Mouse (Mus musculus): ENCODE measurements around the gene Slc22a16.

Slc22a16 gene

DNA sequence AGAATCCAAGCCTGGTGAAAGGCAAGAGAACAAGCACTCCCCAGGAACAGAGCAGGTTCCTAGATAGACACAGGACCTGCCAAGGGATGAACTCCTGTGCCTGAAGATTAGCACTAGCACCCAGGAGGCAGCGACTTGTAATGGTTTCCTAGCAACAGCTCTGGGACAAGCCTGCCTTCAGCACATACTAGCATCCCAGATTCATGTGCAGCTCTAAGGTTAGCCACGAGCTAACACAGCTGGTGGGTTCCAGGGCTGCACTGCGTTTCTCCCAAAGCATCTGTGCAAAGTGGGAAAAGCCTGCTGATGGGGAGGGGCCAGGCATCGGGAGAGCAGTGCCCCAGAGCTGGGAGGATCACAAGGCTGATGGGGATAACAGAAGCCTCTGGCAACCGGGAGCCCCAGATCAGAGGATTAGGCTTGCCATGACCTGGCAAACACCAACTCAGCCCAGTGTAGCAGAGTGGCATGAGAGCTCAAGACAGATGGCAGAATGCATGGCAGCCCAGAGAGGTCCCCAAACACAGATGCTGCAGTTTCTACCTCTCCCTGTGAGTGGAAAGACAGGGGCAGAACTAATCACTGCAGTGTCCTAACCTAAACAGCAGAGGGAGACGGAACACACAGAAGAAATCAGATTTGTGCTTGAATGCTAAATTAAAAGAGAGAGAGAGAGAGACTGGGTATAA is 34.7 kb downstream of the Slc22a16 start:
- DNase-seq (ENCODE audit: extremely low read depth, low read depth), result no peak

DNA sequence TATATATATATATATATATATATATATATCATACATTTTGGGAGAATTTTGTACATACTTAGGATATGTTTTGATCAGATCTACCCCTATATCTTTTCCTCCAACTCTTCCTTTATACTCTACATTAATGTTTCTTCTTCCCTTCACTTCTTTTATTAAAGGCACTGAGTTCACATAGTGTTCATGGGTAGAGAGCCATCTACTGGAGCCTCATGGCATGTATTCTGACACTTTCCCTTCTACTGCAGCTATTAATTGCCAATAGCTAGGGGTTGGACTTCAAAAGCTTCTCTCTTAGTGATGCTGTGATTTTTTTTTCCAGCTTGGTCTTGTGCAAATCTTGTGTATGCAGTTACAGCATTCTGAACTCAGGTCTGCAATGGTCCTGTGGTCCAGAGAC is 47.8 kb downstream of the Slc22a16 start:
- no peak for DNase-seq (ENCODE audit: extremely low read depth, low read depth)

DNA sequence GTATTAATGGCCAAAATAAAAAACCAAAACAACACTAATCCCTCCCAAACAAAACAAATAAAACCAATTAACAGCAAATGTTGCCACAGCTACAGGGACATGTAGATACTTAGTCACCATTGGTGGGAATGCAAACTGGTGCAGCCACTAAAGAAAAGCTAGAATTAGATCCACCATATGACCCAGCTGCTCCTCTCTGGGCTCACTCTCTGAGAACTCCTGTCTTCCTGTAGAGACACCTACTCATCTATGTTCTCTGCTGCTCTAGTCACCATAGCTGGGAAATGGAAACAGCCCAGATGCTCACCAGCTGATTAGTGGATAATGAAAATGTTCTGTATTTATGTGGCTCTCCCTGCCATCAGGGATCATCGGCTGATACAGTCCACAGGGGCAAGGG is 49.6 kb downstream of the Slc22a16 start:
- DNase-seq (ENCODE audit: extremely low read depth, low read depth), result no peak

DNA sequence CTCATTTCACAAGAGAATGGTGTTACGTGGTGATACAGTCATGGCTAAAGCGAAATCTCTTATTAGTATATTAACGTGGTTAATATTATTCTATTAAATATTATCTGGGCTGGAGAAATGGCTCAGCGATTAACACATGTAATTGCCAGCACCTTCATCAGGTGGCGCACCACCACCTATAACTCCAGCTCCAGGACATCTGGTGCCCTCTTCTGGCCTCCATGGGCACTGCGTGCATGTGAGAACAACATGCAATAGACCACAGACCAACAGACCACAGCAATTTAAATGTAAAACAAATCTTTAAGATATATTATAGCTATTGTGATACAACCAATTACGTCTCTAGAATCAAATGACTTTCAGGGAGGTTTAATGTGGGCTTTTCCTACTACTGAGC is 59.0 kb downstream of the Slc22a16 start:
- peak; percentile 43 for DNase-seq (ENCODE audit: extremely low read depth, low read depth)

DNA sequence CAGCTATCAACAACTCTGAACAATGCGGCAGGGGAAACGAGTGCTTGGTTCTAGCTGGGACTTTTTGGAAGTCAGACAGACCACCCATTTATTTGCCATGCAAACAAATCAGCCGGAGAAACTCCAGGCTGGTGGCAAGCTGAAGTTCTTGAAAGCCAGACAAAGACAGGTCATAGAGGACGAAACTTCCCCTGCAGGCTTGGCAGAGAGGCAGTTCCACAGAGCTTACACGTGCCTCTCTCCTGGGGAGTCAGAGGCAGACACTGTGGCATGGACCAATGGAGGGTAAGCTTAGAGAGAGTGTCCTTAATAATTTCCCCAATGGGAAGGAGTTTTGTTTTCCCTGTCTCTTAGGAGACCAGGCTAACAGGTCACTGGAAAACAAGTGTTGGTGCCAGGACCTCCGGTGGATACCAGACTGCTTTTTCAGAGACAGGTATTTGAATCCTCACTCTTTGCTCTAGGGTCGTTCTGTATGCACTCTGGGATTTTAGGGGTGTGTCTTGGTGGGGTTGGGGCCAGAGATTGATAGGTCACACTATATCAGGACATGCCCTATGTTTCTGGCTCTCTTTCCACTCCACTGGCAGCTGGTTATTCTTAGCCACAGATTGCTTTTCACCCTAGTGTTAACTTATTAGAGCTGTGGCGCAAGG is 59.6 kb downstream of the Slc22a16 start, which contains the start of gene Ddo:
Gene Ddo, plus strand, starts transcription at position 356 of the 656 bp plus-strand sequence.
- DNase-seq (ENCODE audit: extremely low read depth, low read depth), result no peak

DNA sequence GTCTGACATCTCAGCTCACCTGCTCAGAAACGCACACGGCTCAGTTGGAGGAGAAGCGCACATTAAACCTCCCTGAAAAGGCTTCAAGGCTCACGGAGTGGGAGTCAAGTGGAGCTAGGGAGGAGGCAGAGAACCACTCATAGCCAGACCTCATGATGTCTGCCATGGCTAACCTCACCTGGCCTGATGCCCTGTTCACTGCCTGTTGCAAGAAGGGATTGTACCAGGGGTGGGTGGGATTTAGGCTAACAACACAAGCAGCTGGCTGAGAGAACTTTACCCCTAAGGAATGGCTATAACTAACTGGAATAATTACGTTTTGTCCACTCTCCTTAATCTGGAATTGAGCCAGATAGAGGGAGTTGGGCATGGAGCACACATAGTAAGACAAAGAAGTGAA is 60.3 kb downstream of the Slc22a16 start:
- DNase-seq (ENCODE audit: extremely low read depth, low read depth), result no peak

DNA sequence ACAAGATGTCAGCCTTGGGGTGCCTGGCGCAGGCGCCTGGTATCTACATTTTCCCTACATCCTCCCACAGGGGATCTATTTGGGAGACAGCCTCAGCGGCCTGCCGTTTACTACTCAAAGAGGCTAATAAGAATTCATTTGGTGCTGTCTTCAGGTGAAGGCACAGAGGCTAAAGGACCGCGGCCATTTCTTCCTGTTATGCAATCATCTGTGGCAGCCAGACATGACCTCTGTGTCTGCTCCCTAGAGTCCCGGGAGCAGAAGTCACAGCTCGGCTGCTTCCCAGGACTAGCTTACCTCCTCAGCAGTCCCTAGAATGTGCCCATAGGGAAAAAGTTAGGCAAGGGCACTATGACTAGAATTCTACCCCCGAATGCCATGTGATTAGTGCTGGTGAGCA is 60.8 kb downstream of the Slc22a16 start:
- no peak for DNase-seq (ENCODE audit: extremely low read depth, low read depth)

DNA sequence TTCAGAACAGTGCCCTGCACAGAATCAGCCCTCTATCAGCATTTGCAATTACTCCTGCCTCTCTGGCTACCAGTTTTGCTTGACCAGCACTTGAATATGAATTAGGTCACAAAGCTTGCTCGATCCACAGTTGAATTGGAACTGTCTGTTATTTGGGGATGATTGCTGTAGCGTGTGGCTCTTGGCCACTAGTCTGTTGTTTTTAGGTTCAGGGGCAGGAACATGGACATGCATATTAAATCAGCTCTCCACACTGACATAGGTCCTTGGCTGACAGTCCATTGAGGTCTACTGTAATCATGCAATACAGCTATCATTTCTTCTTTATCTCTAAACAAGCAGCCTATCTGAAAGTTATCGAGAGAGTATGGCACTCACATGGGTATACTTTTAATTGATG is 62.0 kb downstream of the Slc22a16 start:
- DNase-seq (ENCODE audit: extremely low read depth, low read depth), result no peak

DNA sequence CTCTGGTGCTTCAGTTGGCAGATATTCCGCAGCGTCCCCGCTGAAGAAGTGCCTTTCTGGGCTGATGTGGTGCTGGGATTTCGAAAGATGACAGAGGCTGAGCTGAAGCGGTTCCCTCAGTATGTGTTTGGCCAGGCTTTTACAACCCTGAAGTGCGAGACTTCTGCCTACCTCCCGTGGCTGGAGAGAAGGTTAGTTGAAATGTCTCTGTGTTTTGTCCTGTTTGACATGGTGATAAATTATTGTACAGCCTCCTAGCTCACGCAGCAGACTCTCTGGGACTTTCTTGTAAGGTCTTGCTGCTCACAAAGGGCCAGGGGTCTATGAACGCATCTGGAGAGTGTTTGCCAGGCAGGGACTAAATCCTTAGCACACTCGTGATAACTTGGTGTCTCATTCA is 67.2 kb downstream of the Slc22a16 start:
- no peak for DNase-seq (ENCODE audit: extremely low read depth, low read depth)

DNA sequence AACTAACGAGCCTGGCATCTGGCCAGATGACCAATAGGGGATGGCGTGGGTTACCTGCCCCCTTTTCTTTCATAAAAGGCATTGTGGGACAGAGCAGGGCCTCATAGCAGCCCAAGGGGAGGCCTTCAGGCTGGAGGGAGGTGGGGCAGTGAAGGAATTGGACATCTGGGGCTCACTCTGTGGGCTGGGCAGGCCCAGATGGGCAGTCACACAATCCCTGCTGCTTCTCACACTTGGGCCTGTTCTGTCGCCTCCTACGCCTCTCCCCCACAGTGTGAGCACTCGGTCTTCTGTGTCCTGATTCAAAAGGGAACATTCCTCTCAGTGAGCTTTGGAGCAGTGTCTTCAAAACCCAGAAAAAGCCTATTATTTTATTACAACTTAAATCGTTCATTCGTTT is 68.1 kb downstream of the Slc22a16 start:
- no peak for DNase-seq (ENCODE audit: extremely low read depth, low read depth)

DNA sequence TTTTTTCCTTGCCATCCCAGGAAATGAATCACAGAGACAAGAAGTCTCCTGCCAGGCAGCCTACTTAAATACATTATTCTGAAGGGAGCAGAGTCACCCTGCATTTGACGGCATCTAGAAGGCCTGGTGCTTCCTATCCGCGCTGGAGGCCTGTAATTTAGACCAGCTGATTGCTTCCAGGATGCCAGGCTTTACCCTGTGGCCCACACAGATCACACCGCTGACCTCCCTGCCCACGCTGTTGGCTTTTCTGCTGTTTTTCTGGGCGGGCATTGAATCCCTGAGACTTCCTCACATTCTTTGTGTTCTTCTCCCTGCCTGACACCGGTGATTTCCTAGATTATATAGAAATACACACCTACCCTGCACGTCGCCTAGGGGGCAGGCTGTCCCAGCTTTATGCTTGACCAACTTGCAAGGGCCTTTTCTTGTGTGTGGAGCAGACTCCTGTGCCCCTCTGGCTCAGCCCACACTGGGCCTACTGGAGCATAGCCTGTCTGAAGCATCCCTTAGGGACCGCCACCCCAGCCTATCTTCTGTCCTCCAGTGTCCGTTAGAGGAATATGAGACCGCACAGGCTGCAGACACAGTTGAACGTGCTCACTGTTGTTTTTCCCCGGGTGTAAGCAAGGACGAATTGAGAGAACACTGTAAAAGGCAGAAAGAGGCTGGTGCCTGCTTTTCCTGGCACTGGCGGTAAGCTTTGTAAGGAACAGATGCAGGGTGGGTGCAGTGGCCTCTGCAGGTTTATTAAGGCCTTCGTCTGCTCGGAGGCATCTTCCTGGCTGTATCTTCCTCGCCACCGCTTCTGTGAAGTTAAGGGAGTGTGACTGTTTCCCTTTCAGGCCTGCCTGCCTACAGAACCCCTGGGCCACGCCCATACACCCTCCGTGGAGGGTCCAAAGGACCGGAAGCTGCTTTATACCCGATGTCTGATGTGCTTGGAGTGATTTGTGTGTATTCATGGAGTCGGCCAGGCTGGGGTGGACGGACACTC is 69.0 kb downstream of the Slc22a16 start:
- DNase-seq (ENCODE audit: extremely low read depth, low read depth), result no peak

DNA sequence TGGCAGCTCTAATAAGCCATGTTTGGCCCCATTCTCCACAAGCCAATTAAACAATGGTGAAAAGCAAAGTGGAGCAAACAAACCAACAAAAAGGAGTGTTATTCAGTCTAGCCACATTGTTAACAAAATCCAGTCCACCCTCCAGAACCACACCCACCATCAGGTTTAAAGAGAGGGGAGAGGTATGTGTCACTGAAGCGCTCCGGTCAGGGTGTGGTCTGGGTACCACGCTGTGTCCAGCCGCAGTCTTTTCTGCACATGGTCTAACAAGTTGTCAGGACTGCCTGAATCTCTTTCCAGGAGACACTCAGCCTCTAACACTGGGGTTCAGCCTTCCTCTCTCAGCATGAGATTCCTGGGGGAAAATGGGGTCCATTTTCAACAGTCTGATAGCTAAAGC is 70.3 kb downstream of the Slc22a16 start:
- no peak for DNase-seq (ENCODE audit: extremely low read depth, low read depth)

DNA sequence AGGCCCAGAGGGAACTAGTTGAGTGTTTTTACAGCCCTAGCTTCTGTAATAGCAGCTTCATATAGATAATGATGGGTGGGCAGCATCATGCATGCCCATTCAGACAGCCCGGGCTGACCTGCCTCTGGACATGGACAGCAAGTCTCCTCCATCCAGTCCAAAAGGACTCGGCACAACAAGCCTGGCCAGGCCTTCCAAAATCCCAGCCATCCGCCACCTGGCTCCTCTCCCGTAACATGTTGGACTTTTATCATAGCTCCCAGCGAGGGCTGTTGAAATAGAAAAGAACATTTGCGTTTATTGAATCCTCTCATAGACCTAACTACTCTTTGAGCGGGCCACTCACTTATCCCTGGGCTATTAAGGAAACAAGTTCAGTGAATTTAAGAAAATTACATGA is 71.8 kb downstream of the Slc22a16 start:
- no peak for DNase-seq (ENCODE audit: extremely low read depth, low read depth)

DNA sequence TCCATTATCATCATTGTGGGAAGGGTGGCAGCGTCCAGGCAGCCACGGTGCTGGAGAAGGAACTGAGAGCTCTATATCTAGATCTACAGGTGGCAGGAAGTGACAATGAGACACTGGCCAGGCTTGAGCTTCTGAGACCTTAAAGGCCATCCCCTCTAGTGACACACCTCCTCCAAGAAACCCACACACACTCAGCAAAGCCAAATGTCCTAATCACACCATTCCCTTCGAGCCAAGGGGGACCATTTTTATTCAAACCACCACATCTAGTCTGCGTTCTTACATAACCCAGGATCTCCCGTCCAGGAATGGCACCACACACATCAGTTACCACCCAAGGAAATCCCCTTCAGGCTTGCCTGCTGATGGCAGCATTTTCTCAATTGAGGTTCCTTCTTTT is 73.0 kb downstream of the Slc22a16 start:
- DNase-seq (ENCODE audit: extremely low read depth, low read depth), result no peak

DNA sequence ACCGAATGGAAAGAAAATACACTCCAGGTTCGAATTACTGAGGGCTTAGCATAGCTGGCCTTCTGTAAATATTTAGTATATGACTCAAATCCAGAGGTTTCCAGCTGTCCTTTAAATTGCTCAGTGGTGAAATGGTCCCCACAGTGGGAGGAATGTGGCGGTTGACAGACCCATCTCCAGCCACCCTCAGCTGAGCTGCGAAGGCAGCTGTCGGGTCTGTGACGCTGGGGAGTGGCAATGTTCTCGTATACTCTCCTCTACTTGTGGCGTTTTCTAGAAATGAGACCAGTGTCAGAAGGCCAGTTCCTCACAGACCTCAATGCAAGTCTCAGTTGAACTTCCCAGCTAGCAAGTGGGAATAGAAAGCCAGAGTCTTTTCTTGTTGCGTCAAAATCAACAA is 74.3 kb downstream of the Slc22a16 start:
- no peak for DNase-seq (ENCODE audit: extremely low read depth, low read depth)

DNA sequence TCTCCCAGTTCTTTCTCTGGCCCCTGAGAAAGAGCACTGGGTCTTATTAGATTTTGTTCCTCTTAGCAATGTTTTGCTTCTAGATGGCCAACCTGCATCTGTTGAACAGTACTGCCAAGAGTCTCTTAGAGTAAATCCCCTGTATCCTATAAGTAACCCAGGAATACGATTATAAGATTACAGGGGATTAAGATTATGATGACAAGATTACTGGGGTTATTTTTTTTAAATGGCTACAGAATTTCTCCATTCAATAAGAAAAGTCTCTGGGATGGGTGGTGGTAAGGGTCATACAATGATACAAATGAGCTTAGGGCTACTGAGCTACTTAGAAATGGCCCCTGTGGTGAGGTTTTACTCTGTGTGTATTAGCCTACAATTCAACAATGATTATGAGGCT is 75.2 kb downstream of the Slc22a16 start:
- DNase-seq (ENCODE audit: extremely low read depth, low read depth), result no peak

DNA sequence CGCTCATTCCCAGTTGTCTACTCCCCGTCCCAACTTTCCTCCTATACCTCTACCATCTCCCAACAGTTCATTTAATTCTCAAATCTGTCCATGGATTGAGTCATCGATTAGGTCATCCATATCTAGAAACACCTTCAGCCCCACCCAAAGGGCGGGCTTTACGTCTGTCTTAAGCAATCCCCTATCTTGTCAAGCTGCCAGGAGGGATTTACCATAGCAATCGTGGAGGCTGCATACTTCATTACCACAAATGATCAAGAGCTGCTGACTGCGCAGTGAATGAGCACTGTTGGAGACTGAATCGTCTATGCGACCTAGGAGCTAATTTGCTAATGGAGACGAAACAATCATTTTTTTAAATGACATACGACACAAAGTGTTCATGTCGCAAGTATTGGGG is 78.6 kb downstream of the Slc22a16 start:
- no peak for DNase-seq (ENCODE audit: extremely low read depth, low read depth)

DNA sequence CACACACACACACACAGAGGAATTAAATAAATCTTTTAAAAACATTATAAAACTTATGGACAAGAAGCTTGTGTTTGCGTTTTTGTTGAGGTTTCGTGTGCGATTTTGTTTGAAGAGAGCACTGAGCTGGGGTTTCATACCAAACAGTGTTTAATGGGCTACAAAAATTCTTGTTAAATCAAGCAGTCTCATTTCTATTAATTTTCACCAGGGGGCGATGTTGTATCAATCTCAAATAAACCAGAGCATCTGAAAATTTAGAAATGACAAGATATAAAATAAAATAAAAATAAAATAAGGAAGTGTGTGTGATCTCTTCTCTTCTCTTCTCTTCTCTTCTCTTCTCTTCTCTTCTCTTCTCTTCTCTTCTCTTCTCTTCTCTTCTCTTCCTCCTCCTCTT is 79.5 kb downstream of the Slc22a16 start:
- peak; percentile 6 for DNase-seq (ENCODE audit: extremely low read depth, low read depth)

DNA sequence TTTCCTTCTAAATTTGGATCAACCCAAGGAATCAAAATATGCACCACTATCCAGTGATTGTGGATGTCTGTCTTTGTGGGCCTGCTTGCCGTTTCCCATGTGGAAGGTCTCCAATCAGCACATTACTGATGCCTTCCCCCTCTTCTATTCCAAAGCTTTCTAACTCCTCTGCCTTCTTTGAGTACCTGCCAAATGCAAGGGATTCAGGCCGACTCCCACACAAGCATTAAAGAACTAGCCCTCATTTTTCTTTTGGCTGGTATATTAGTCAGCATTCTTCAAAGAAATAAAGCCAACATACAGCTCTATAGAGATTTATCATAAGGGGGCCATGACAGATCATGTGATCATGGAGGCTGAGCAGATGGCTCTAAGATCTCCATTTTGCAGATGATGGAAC is 81.5 kb downstream of the Slc22a16 start:
- no peak for DNase-seq (ENCODE audit: extremely low read depth, low read depth)
